Mouse (Mus musculus): ENCODE measurements around the gene Ercc8.

DNA sequence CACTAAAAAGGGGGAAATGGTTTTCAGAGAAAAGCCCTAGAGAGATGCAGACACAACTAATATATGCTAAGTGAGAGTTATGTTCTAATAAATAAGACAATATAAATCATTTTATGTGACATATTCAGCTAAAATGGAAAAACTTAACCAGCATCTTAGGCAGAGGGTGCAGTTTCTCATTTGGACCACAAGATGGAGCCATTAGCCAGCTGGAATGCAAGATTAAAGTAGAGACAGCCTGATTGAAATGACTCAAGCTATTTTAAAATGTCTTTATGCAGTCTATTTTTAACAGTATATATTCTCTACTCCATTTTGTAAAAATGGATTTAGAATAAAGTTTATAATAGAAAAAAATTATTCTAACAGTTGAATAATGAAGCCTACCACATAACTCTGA, 6.7 kb upstream of the Ercc8 start:
- peak; percentile 72; the same call in 1 of the 2 replicates for TF ChIP-seq CTCF (IDR thresholded peaks at IDR 0.05; ENCODE audit: borderline replicate concordance, extremely low read depth, insufficient read depth, insufficient read length)
- no peak for TF ChIP-seq POLR2A (IDR thresholded peaks at IDR 0.05; ENCODE audit: borderline replicate concordance, extremely low read depth, insufficient read depth, insufficient read length, poor library complexity, severe bottlenecking)

All from brain, embryonic 14.5 days (tissue).